Mouse (Mus musculus) regulatory T cell (primary cell): ENCODE measurements around the gene Rfx4.

ENCODE experiments used
- in situ Hi-C: fragments of 300-600 bp; cut with MboI, MseI; formaldehyde crosslinking; loops from one replicate; pipeline ENCODE4 v1.15.1; 2025; ENCODE audit warnings: high pct_unique_total_duplicates

The Rfx4 gene

GRCm38 (mm10) chr10:84758483-84759431 lies 2.9 kb downstream of the Rfx4 start:
- in situ Hi-C loops, result no loop called here

- in situ Hi-C loops, result no loop called here
These were observed 3.8 kb downstream of the Rfx4 start for GRCm38 (mm10) chr10:84759511-84760117.

- in situ Hi-C loops, result no loop called here
These were observed 4.6 kb downstream of the Rfx4 start for GRCm38 (mm10) chr10:84760118-84761111.

GRCm38 (mm10) chr10:84768766-84769165 lies 12.9 kb downstream of the Rfx4 start:
- in situ Hi-C loops, result no loop called here

GRCm38 (mm10) chr10:84772380-84773130 lies 16.7 kb downstream of the Rfx4 start:
- in situ Hi-C loops, result no loop called here

- in situ Hi-C loops, result no loop called here
These were observed 18.0 kb downstream of the Rfx4 start for GRCm38 (mm10) chr10:84773889-84774288.

GRCm38 (mm10) chr10:84774573-84774972 lies 18.7 kb downstream of the Rfx4 start:
- in situ Hi-C loops, result no loop called here

- in situ Hi-C loops, result no loop called here
These were observed 21.2 kb downstream of the Rfx4 start for GRCm38 (mm10) chr10:84777109-84777508.

- in situ Hi-C loops, result no loop called here
These were observed 22.1 kb downstream of the Rfx4 start for GRCm38 (mm10) chr10:84777974-84778373.

- in situ Hi-C loops, result no loop called here
These were observed 25.0 kb downstream of the Rfx4 start for GRCm38 (mm10) chr10:84780828-84781227.

- in situ Hi-C loops, result no loop called here
These were observed 29.5 kb downstream of the Rfx4 start for GRCm38 (mm10) chr10:84785339-84785738.

GRCm38 (mm10) chr10:84790323-84790722 lies 34.5 kb downstream of the Rfx4 start:
- in situ Hi-C loops, result no loop called here

- in situ Hi-C loops, result no loop called here
These were observed 35.3 kb downstream of the Rfx4 start for GRCm38 (mm10) chr10:84791181-84791580.

GRCm38 (mm10) chr10:84801521-84801920 lies 45.7 kb downstream of the Rfx4 start:
- in situ Hi-C loops, result loop anchor here (5.0 kb wide), 1 partner anchor 84 kb away; no protein-coding TSS in a partner anchor

- in situ Hi-C loops, result loop anchor here (5.0 kb wide), 1 partner anchor 86 kb away; no protein-coding TSS in a partner anchor
These were observed 47.5 kb downstream of the Rfx4 start for GRCm38 (mm10) chr10:84803216-84803844.

- in situ Hi-C loops, result no loop called here
These were observed 49.7 kb downstream of the Rfx4 start for GRCm38 (mm10) chr10:84805576-84805975.

GRCm38 (mm10) chr10:84807206-84807605 lies 51.3 kb downstream of the Rfx4 start:
- in situ Hi-C loops, result no loop called here

- in situ Hi-C loops, result no loop called here
These were observed 54.4 kb downstream of the Rfx4 start for GRCm38 (mm10) chr10:84810030-84810849.

GRCm38 (mm10) chr10:84811171-84811912 lies 55.5 kb downstream of the Rfx4 start:
- in situ Hi-C loops, result no loop called here
